Mouse (Mus musculus): ENCODE results near the gene Olfr318.

DNA sequence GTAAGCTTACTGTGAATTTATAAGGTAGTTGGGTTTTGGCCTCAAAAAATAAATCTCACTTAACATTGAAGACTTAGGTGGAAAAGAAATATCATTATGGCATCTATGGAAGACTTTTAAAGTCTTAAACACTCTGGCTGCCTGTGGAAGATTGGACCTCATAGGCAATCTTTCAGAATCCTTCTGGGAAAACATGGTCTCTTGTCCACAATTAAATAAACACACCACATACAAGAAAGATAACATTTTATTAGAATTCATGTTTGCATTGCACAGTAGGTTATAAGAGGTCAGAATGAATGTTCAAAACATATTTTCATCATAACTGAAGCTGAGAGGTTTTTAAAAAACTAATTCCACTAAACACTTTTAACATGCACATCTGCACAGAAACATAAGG is at the start of gene Olfr318:
- TF ChIP-seq GATA1 (IDR thresholded peaks at IDR 0.05; ENCODE audit: low read length) (no peak), TAL1 (IDR thresholded peaks at IDR 0.05; ENCODE audit: low read length) (no peak)
